Mouse (Mus musculus) erythroblast, embryonic 14.5 days (primary cell): ENCODE data around the gene Il21r. TPM values are rescaled to one million over a fixed set of nuclear protein-coding genes. Genes with fewer than 3 reads are reported as not detected.

ENCODE experiments used
- H3K27me3 ChIP-seq: 2 replicates; pipeline ENCODE4 v1.6.1; 2012; ENCODE audit warnings: inconsistent platforms; ENCODE audit not compliant: control insufficient read depth
- H3K36me3 ChIP-seq: 2 replicates; pipeline ENCODE4 v1.6.1; 2012; ENCODE audit warnings: mild to moderate bottlenecking, inconsistent platforms; ENCODE audit not compliant: control insufficient read depth
- H3K4me1 ChIP-seq: 2 replicates; pipeline ENCODE4 v1.6.1; 2012; ENCODE audit warnings: inconsistent platforms; ENCODE audit not compliant: control insufficient read depth
- H3K4me3 ChIP-seq: replicated peaks from 2 replicates; pipeline ENCODE3; 2012; ENCODE audit warnings: moderate library complexity, mild to moderate bottlenecking, inconsistent platforms
- H3K9me3 ChIP-seq: 2 replicates; pipeline ENCODE4 v1.6.1; 2012; ENCODE audit warnings: low read length, inconsistent platforms, mixed read lengths; ENCODE audit not compliant: control insufficient read depth
- GATA1 ChIP-seq: IDR thresholded peaks from 2 replicates; pipeline ENCODE4 v1.6.1; 2012; ENCODE audit warnings: low read length, inconsistent platforms, mixed read lengths
- TAL1 ChIP-seq: IDR thresholded peaks from 3 replicates; pipeline ENCODE4 v1.6.1; 2012; ENCODE audit warnings: low read length, inconsistent platforms, mixed read lengths
- polyA plus RNA-seq: library from polyadenylated mRNA; stranded (reverse); fragments of >175 nt; gene quantifications from 2 replicates; pipeline ENCODE4 v1.2.3, GENCODE M21; 2012

Gene Il21r
- polyA plus RNA-seq, 1 experiment, result 0.05 TPM

- H3K36me3 ChIP-seq, result no peaks in the 10 kb centered on the region
- no peaks in the 10 kb centered on the region for H3K27me3 ChIP-seq
- no peaks in the 10 kb centered on the region for H3K4me1 ChIP-seq
- TF ChIP-seq TAL1 (no peak), GATA1 (no peak)
- H3K4me3 ChIP-seq, result no peak overlapping the region
- no peaks in the 10 kb centered on the region for H3K9me3 ChIP-seq
Measured at GRCm38 (mm10) chr7:125597516-125598347, 5.5 kb upstream of the Il21r start.

- H3K4me1 ChIP-seq, result peaks cover 3% of the 10 kb centered on the region; the same call in 1 of the 2 replicates
- peaks cover 4% of the 10 kb centered on the region for H3K27me3 ChIP-seq
- TF ChIP-seq TAL1, result no peak
- H3K36me3 ChIP-seq, result no peaks in the 10 kb centered on the region
- H3K9me3 ChIP-seq, result no peaks in the 10 kb centered on the region
- no peak overlapping the region for H3K4me3 ChIP-seq
Measured at GRCm38 (mm10) chr7:125599373-125599973, 3.8 kb upstream of the Il21r start.

GRCm38 (mm10) chr7:125600136-125600535 is 3.1 kb upstream of the Il21r start:
- Histone ChIP-seq H3K27me3 (peaks cover 4% of the 10 kb centered on the region), H3K4me1 (peaks cover 3% of the 10 kb centered on the region; the same call in 1 of the 2 replicates), H3K4me3 (no peak overlapping the region), H3K36me3 (no peaks in the 10 kb centered on the region), H3K9me3 (no peaks in the 10 kb centered on the region)
- no peak for TF ChIP-seq TAL1
- no peak for TF ChIP-seq GATA1

GRCm38 (mm10) chr7:125600612-125601279 is 2.5 kb upstream of the Il21r start:
- Histone ChIP-seq H3K36me3 (no peaks in the 10 kb centered on the region), H3K4me1 (peaks cover 3% of the 10 kb centered on the region; the same call in 1 of the 2 replicates), H3K9me3 (no peaks in the 10 kb centered on the region), H3K4me3 (no peak overlapping the region), H3K27me3 (peaks cover 4% of the 10 kb centered on the region)
- no peak for TF ChIP-seq GATA1
- no peak for TF ChIP-seq TAL1

- Histone ChIP-seq H3K4me1 (peaks cover 3% of the 10 kb centered on the region; the same call in 1 of the 2 replicates), H3K27me3 (peaks cover 4% of the 10 kb centered on the region), H3K9me3 (no peaks in the 10 kb centered on the region), H3K36me3 (no peaks in the 10 kb centered on the region), H3K4me3 (no peak overlapping the region)
- TF ChIP-seq GATA1 (no peak), TAL1 (no peak)
Measured at GRCm38 (mm10) chr7:125601280-125601670, 2.0 kb upstream of the Il21r start.

- H3K27me3 ChIP-seq, result peaks cover 4% of the 10 kb centered on the region
Measured at GRCm38 (mm10) chr7:125601821-125602448, 1.3 kb upstream of the Il21r start.

GRCm38 (mm10) chr7:125604362-125605319 is 1.4 kb downstream of the Il21r start:
- no peaks in the 10 kb centered on the region for H3K9me3 ChIP-seq
- no peak overlapping the region for H3K4me3 ChIP-seq
- peaks cover 3% of the 10 kb centered on the region; the same call in 1 of the 2 replicates for H3K4me1 ChIP-seq
- peaks cover 4% of the 10 kb centered on the region for H3K27me3 ChIP-seq
- H3K36me3 ChIP-seq, result no peaks in the 10 kb centered on the region
- TF ChIP-seq TAL1 (no peak), GATA1 (no peak)

More at GRCm38 (mm10) chr7:125601821-125602448, 1.3 kb upstream of the Il21r start:
- H3K4me1 ChIP-seq, result peaks cover 3% of the 10 kb centered on the region; the same call in 1 of the 2 replicates
- TF ChIP-seq TAL1 (no peak), GATA1 (no peak)
- no peaks in the 10 kb centered on the region for H3K36me3 ChIP-seq
- no peaks in the 10 kb centered on the region for H3K9me3 ChIP-seq
- no peak overlapping the region for H3K4me3 ChIP-seq

- TF ChIP-seq TAL1, result no peak
- no peak for TF ChIP-seq GATA1
- Histone ChIP-seq H3K9me3 (no peaks in the 10 kb centered on the region), H3K4me1 (peaks cover 3% of the 10 kb centered on the region; the same call in 1 of the 2 replicates), H3K27me3 (peaks cover 4% of the 10 kb centered on the region), H3K4me3 (no peak overlapping the region), H3K36me3 (no peaks in the 10 kb centered on the region)
Measured at GRCm38 (mm10) chr7:125605725-125606139, 2.5 kb downstream of the Il21r start.
